Mouse (Mus musculus): ENCODE data around the gene Aox1.

- TF ChIP-seq CTCF (IDR thresholded peaks at IDR 0.05; ENCODE audit: borderline replicate concordance, insufficient read depth, low read length) = no peak
- TF ChIP-seq POLR2A (IDR thresholded peaks at IDR 0.05; ENCODE audit: low read depth, low read length) = no peak
These were observed 41.3 kb downstream of the Aox1 start for GRCm38 (mm10) chr1:58071006-58071405.
